Mouse (Mus musculus): Measurements from ENCODE around the gene Zfp791. TPM values are rescaled to one million over a fixed set of nuclear protein-coding genes. Genes with fewer than 3 reads are reported as not detected.
"Not testable (repeated sequence)": the region's sequence is repeated elsewhere in the genome, so short reads cannot be mapped to it uniquely, and the experiment has no call there.

Zfp791 gene
- polyA plus RNA-seq, 1 experiment from 2014 or later, result 2.6 TPM

GRCm38 (mm10) chr8:85100076-85100665 lies 22.7 kb downstream of the Zfp791 start:
- Histone ChIP-seq H3K4me3 (replicated peaks) (no peak overlapping the region), H3K4me1 (no peaks in the 10 kb centered on the region), H3K27me3 (no peaks in the 10 kb centered on the region), H3K4me2 (no peak overlapping the region), H3K27ac (no peak overlapping the region), H3K9me3 (replicated peaks) (no peaks in the 10 kb centered on the region), H3K9ac (no peak overlapping the region), H3K36me3 (peaks cover 39% of the 10 kb centered on the region)
- WGBS, result 86% methylated on average over 4 of the region's 4 CpGs
- ATAC-seq (replicated peaks; ENCODE audit: low FRiP score), result no peak

GRCm38 (mm10) chr8:85096850-85097249 lies 26.0 kb downstream of the Zfp791 start:
- Histone ChIP-seq H3K9me3 (replicated peaks) (no peaks in the 10 kb centered on the region), H3K27me3 (no peaks in the 10 kb centered on the region), H3K9ac (no peak overlapping the region), H3K4me1 (no peaks in the 10 kb centered on the region), H3K36me3 (peaks cover 65% of the 10 kb centered on the region), H3K4me3 (replicated peaks) (no peak overlapping the region), H3K4me2 (no peak overlapping the region), H3K27ac (no peak overlapping the region)
- 87% methylated on average over 4 of the region's 4 CpGs for WGBS
- ATAC-seq (replicated peaks; ENCODE audit: low FRiP score), result no peak

- H3K27ac ChIP-seq, result no peak overlapping the region
- H3K4me2 ChIP-seq, result no peak overlapping the region
- no peak overlapping the region for H3K9ac ChIP-seq
- peaks cover 65% of the 10 kb centered on the region for H3K36me3 ChIP-seq
- no peaks in the 10 kb centered on the region for H3K4me1 ChIP-seq
- no peaks in the 10 kb centered on the region for H3K9me3 ChIP-seq (replicated peaks)
- no peak for ATAC-seq (replicated peaks; ENCODE audit: low FRiP score)
- no peak overlapping the region for H3K4me3 ChIP-seq (replicated peaks)
- no peaks in the 10 kb centered on the region for H3K27me3 ChIP-seq
- WGBS, result 90% methylated on average over 16 of the region's 16 CpGs
These were observed 26.7 kb downstream of the Zfp791 start for GRCm38 (mm10) chr8:85096196-85096595.

- H3K4me1 ChIP-seq, result no peaks in the 10 kb centered on the region
- no peak overlapping the region for H3K4me3 ChIP-seq (replicated peaks)
- no peak overlapping the region for H3K27ac ChIP-seq
- no peak for ATAC-seq (replicated peaks; ENCODE audit: low FRiP score)
- H3K27me3 ChIP-seq, result no peaks in the 10 kb centered on the region
- H3K36me3 ChIP-seq, result peaks cover 65% of the 10 kb centered on the region
- WGBS, result 95% methylated on average over 7 of the region's 7 CpGs
- H3K9me3 ChIP-seq (replicated peaks), result no peaks in the 10 kb centered on the region
- no peak overlapping the region for H3K4me2 ChIP-seq
- no peak overlapping the region for H3K9ac ChIP-seq
These were observed 27.3 kb downstream of the Zfp791 start for GRCm38 (mm10) chr8:85095566-85095965.

- no peak overlapping the region for H3K4me2 ChIP-seq
- ATAC-seq (replicated peaks; ENCODE audit: low FRiP score), result no peak
- WGBS, result 96% methylated on average over 13 of the region's 13 CpGs
- H3K4me3 ChIP-seq (replicated peaks), result no peak overlapping the region
- H3K36me3 ChIP-seq, result peaks cover 65% of the 10 kb centered on the region
- no peak overlapping the region for H3K27ac ChIP-seq
- H3K9me3 ChIP-seq (replicated peaks), result no peaks in the 10 kb centered on the region
- H3K4me1 ChIP-seq, result no peaks in the 10 kb centered on the region
- H3K9ac ChIP-seq, result no peak overlapping the region
- no peaks in the 10 kb centered on the region for H3K27me3 ChIP-seq
These were observed 27.8 kb downstream of the Zfp791 start for GRCm38 (mm10) chr8:85095051-85095450.

- no peak overlapping the region for H3K9ac ChIP-seq
- no peak for ATAC-seq (replicated peaks; ENCODE audit: low FRiP score)
- H3K4me3 ChIP-seq (replicated peaks), result no peak overlapping the region
- H3K9me3 ChIP-seq (replicated peaks), result no peaks in the 10 kb centered on the region
- no peak overlapping the region for H3K4me2 ChIP-seq
- H3K27me3 ChIP-seq, result no peaks in the 10 kb centered on the region
- H3K36me3 ChIP-seq, result peaks cover 69% of the 10 kb centered on the region
- H3K4me1 ChIP-seq, result no peaks in the 10 kb centered on the region
- WGBS, result 36% methylated on average over 21 of the region's 21 CpGs
- H3K27ac ChIP-seq, result no peak overlapping the region
These were observed 31.3 kb downstream of the Zfp791 start for GRCm38 (mm10) chr8:85091526-85092090.

- no peak overlapping the region for H3K4me2 ChIP-seq
- peaks cover 66% of the 10 kb centered on the region for H3K36me3 ChIP-seq
- H3K4me3 ChIP-seq (replicated peaks), result no peak overlapping the region
- H3K27ac ChIP-seq, result no peak overlapping the region
- no peaks in the 10 kb centered on the region for H3K9me3 ChIP-seq (replicated peaks)
- no peak overlapping the region for H3K9ac ChIP-seq
- no peaks in the 10 kb centered on the region for H3K4me1 ChIP-seq
- WGBS, result 89% methylated on average over 11 of the region's 11 CpGs
- H3K27me3 ChIP-seq, result no peaks in the 10 kb centered on the region
- no peak for ATAC-seq (replicated peaks; ENCODE audit: low FRiP score)
These were observed 32.0 kb downstream of the Zfp791 start for GRCm38 (mm10) chr8:85090856-85091255.

GRCm38 (mm10) chr8:85088771-85089170 lies 34.1 kb downstream of the Zfp791 start:
- H3K9me3 ChIP-seq (replicated peaks), result no peaks in the 10 kb centered on the region
- no peak overlapping the region for H3K9ac ChIP-seq
- no peaks in the 10 kb centered on the region for H3K27me3 ChIP-seq
- no peak overlapping the region for H3K4me2 ChIP-seq
- H3K4me3 ChIP-seq (replicated peaks), result no peak overlapping the region
- 81% methylated on average over 2 of the region's 2 CpGs for WGBS
- H3K4me1 ChIP-seq, result peaks cover 8% of the 10 kb centered on the region
- no peak overlapping the region for H3K27ac ChIP-seq
- ATAC-seq (replicated peaks; ENCODE audit: low FRiP score), result no peak
- H3K36me3 ChIP-seq, result peaks cover 57% of the 10 kb centered on the region

GRCm38 (mm10) chr8:85086238-85086637 lies 36.7 kb downstream of the Zfp791 start:
- no peak for ATAC-seq (replicated peaks; ENCODE audit: low FRiP score)
- Histone ChIP-seq H3K36me3 (peaks cover 43% of the 10 kb centered on the region), H3K27ac (no peak overlapping the region), H3K9ac (no peak overlapping the region), H3K9me3 (replicated peaks) (no peaks in the 10 kb centered on the region), H3K4me2 (no peak overlapping the region), H3K27me3 (no peaks in the 10 kb centered on the region), H3K4me3 (replicated peaks) (no peak overlapping the region), H3K4me1 (peaks cover 29% of the 10 kb centered on the region)
- WGBS, result 81% methylated on average over 3 of the region's 3 CpGs

GRCm38 (mm10) chr8:85084633-85085032 lies 38.3 kb downstream of the Zfp791 start:
- H3K9me3 ChIP-seq (replicated peaks), result no peaks in the 10 kb centered on the region
- no peak for ATAC-seq (replicated peaks; ENCODE audit: low FRiP score)
- 0 out of 2 replicates have a peak overlapping the region, but pooled peaks have one; percentile 69 for H3K4me3 ChIP-seq (replicated peaks)
- no peak overlapping the region for H3K27ac ChIP-seq
- H3K4me2 ChIP-seq, result no peak overlapping the region
- no peaks in the 10 kb centered on the region for H3K27me3 ChIP-seq
- peaks cover 36% of the 10 kb centered on the region for H3K4me1 ChIP-seq
- H3K9ac ChIP-seq, result no peak overlapping the region
- 89% methylated on average over 8 of the region's 8 CpGs for WGBS
- peaks cover 43% of the 10 kb centered on the region for H3K36me3 ChIP-seq

- WGBS, result under 1% methylated on average over 30 of the region's 30 CpGs
- H3K27me3 ChIP-seq, result no peaks in the 10 kb centered on the region
- H3K4me2 ChIP-seq, result peak within 1 kb of the TSS; percentile 89
- peak within 1 kb of the TSS; percentile 54 for H3K27ac ChIP-seq
- peak; percentile 87 for ATAC-seq (replicated peaks; ENCODE audit: low FRiP score)
- H3K36me3 ChIP-seq, result peaks cover 38% of the 10 kb centered on the region
- H3K9ac ChIP-seq, result peak within 1 kb of the TSS; percentile 65
- H3K4me1 ChIP-seq, result peaks cover 39% of the 10 kb centered on the region
- no peaks in the 10 kb centered on the region for H3K9me3 ChIP-seq (replicated peaks)
- peak within 1 kb of the TSS; percentile 69 for H3K4me3 ChIP-seq (replicated peaks)
These were observed 39.6 kb downstream of the Zfp791 start, which contains the start of gene Man2b1 for GRCm38 (mm10) chr8:85083108-85083813. Gene Man2b1, plus strand, starts transcription at chr8:85083270.

- not testable (repeated sequence) for H3K4me3 ChIP-seq (replicated peaks); H3K9ac ChIP-seq; H3K27me3 ChIP-seq; ATAC-seq (replicated peaks; ENCODE audit: low FRiP score); H3K9me3 ChIP-seq (replicated peaks); H3K27ac ChIP-seq; H3K4me2 ChIP-seq
- Histone ChIP-seq H3K36me3 (peaks cover 36% of the 10 kb centered on the region), H3K4me1 (peaks cover 39% of the 10 kb centered on the region)
- WGBS, result 83% methylated on average over 4 of the region's 4 CpGs
These were observed 40.7 kb downstream of the Zfp791 start for GRCm38 (mm10) chr8:85082169-85082568.

Data from kidney, embryonic 15.5 days (tissue).